Mouse (Mus musculus): ENCODE measurements around the gene Sema3c. TPM values are rescaled to one million over a fixed set of nuclear protein-coding genes. Genes with fewer than 3 reads are reported as not detected.
A peak's percentile ranks its signal among the peaks of the same experiment; 100 is the strongest.
"Not testable (repeated sequence)": the region's sequence is repeated elsewhere in the genome, so short reads cannot be mapped to it uniquely, and the experiment has no call there.

Sema3c gene
- polyA plus RNA-seq (2014; fragmentation: Nextera tagmentation; extraction: Ambion mirVana): 30.3 and 33.7 TPM in 2 replicates

- no peaks in the 10 kb centered on the region for H3K36me3 ChIP-seq (ENCODE audit: control insufficient read depth, insufficient read depth, low read length)
- 1% methylated on average over 16 of the region's 16 CpGs for whole genome bisulfite sequencing (ENCODE audit: insufficient replicate concordance)
- H3K27ac ChIP-seq (ENCODE audit: low read depth, low read length): peak within 1 kb of the TSS; percentile 69
- H3K9me3 ChIP-seq (replicated peaks; ENCODE audit: control insufficient read depth, low read length): no peaks in the 10 kb centered on the region
- H3K4me2 ChIP-seq: peak within 1 kb of the TSS; percentile 82
- H3K27me3 ChIP-seq (ENCODE audit: control insufficient read depth, insufficient read depth, low read length): no peaks in the 10 kb centered on the region
- H3K9ac ChIP-seq (ENCODE audit: low read depth, low read length): peak within 1 kb of the TSS; percentile 66
- 0 out of 2 replicates have a peak, but pooled peaks have one; percentile 3 for ATAC-seq (replicated peaks; ENCODE audit: insufficient number of reproducible peaks, low FRiP score, low TSS enrichment)
- peak within 1 kb of the TSS; percentile 55 for H3K4me3 ChIP-seq (ENCODE audit: low read depth, low read length)
- no peaks in the 10 kb centered on the region for H3K4me1 ChIP-seq (ENCODE audit: control insufficient read depth, insufficient read depth, low read length)
These were observed at the start of gene Sema3c for GRCm38 (mm10) chr5:17573694-17574380. Gene Sema3c, plus strand, starts transcription at chr5:17574281.

DNA sequence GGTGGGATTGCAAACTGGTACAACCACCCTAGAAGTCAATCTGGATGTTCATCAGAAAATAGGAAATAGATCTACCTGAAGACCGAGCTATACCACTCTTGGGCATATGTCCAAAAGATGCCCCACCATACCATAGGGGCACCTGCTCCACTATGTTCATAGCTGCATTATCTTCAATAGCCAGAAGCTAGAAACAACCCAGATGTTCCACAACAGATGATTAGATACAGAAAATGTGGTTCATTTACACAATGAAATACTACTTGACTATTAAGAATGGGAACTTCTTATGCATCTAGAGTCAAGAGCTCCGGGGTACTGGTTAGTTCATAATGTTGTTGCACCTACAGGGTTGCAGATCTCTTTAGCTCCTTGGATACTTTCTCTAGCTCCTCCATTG lies 42.9 kb upstream of the Sema3c start:
- not testable (repeated sequence) for H3K9ac ChIP-seq (ENCODE audit: low read depth, low read length); H3K4me1 ChIP-seq (ENCODE audit: control insufficient read depth, insufficient read depth, low read length); H3K36me3 ChIP-seq (ENCODE audit: control insufficient read depth, insufficient read depth, low read length); H3K27ac ChIP-seq (ENCODE audit: low read depth, low read length); H3K27me3 ChIP-seq (ENCODE audit: control insufficient read depth, insufficient read depth, low read length); ATAC-seq (replicated peaks; ENCODE audit: insufficient number of reproducible peaks, low FRiP score, low TSS enrichment); H3K4me2 ChIP-seq; H3K4me3 ChIP-seq (ENCODE audit: low read depth, low read length); H3K9me3 ChIP-seq (replicated peaks; ENCODE audit: control insufficient read depth, low read length)
- WGBS (ENCODE audit: insufficient replicate concordance): 82% methylated on average over 2 of the region's 2 CpGs

DNA sequence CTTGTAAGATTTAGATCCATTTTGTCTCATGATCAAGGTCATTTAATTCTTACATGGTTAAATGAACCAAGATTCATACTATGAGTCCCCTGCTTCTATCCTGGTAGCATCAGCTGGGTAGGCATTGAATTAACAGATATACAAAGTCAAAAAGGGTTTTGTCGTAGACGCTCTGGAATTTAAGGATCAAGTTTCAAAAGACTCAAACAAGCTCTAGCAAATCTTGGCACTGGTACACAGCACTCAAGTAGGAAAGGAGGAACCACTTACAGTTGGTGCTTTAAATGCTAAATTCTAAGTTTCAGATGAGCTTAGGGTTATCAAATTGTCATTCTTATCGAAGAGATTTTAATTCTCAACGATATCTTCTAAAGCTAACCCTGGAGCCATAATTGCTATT lies 30.9 kb upstream of the Sema3c start:
- Histone ChIP-seq H3K9ac (ENCODE audit: low read depth, low read length) (no peak overlapping the region), H3K27ac (ENCODE audit: low read depth, low read length) (no peak overlapping the region), H3K4me1 (ENCODE audit: control insufficient read depth, insufficient read depth, low read length) (no peaks in the 10 kb centered on the region), H3K9me3 (replicated peaks; ENCODE audit: control insufficient read depth, low read length) (no peaks in the 10 kb centered on the region), H3K4me3 (ENCODE audit: low read depth, low read length) (no peak overlapping the region), H3K4me2 (no peak overlapping the region), H3K36me3 (ENCODE audit: control insufficient read depth, insufficient read depth, low read length) (no peaks in the 10 kb centered on the region), H3K27me3 (ENCODE audit: control insufficient read depth, insufficient read depth, low read length) (no peaks in the 10 kb centered on the region)
- no peak for ATAC-seq (replicated peaks; ENCODE audit: insufficient number of reproducible peaks, low FRiP score, low TSS enrichment)
- 73% methylated on average over 4 of the region's 4 CpGs for WGBS (ENCODE audit: insufficient replicate concordance)

DNA sequence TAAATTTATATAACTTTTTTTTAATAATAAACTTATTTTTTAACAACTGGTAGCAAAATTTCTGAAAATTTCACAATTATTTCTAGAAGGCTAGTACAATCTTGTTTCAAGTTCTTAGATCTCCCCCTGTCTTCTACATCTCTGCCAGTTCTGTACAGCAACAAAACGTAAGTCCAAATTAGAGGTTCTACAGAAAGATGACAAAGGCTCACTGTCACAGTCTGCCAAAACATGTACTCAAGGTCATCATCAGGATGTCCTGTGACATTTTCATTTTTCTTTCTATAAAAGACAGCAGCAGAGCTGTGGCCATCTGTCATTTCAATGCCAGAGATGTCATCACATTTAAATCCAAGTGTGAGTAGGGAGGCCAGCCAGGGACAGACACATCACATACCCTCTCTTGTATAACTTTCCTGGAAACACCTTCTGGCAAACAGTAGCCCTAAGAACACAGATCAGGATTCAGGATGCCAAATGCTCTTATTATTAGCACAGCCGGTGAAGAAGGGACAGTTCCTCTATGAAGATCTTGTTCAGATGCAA lies 29.1 kb upstream of the Sema3c start:
- no peak overlapping the region for H3K4me3 ChIP-seq (ENCODE audit: low read depth, low read length)
- H3K4me1 ChIP-seq (ENCODE audit: control insufficient read depth, insufficient read depth, low read length): no peaks in the 10 kb centered on the region
- H3K9me3 ChIP-seq (replicated peaks; ENCODE audit: control insufficient read depth, low read length): no peaks in the 10 kb centered on the region
- H3K9ac ChIP-seq (ENCODE audit: low read depth, low read length): no peak overlapping the region
- H3K4me2 ChIP-seq: no peak overlapping the region
- H3K27me3 ChIP-seq (ENCODE audit: control insufficient read depth, insufficient read depth, low read length): no peaks in the 10 kb centered on the region
- WGBS (ENCODE audit: insufficient replicate concordance): 83% methylated on average over 2 of the region's 2 CpGs
- no peak for ATAC-seq (replicated peaks; ENCODE audit: insufficient number of reproducible peaks, low FRiP score, low TSS enrichment)
- no peak overlapping the region for H3K27ac ChIP-seq (ENCODE audit: low read depth, low read length)
- H3K36me3 ChIP-seq (ENCODE audit: control insufficient read depth, insufficient read depth, low read length): no peaks in the 10 kb centered on the region

GRCm38 (mm10) chr5:17551693-17552092 lies 22.4 kb upstream of the Sema3c start:
- H3K27ac ChIP-seq (ENCODE audit: low read depth, low read length): no peak overlapping the region
- no peak overlapping the region for H3K9ac ChIP-seq (ENCODE audit: low read depth, low read length)
- no peak for ATAC-seq (replicated peaks; ENCODE audit: insufficient number of reproducible peaks, low FRiP score, low TSS enrichment)
- peaks cover 6% of the 10 kb centered on the region; the same call in 1 of the 2 replicates for H3K4me1 ChIP-seq (ENCODE audit: control insufficient read depth, insufficient read depth, low read length)
- no peaks in the 10 kb centered on the region for H3K36me3 ChIP-seq (ENCODE audit: control insufficient read depth, insufficient read depth, low read length)
- no peaks in the 10 kb centered on the region for H3K9me3 ChIP-seq (replicated peaks; ENCODE audit: control insufficient read depth, low read length)
- WGBS (ENCODE audit: insufficient replicate concordance): 43% methylated on average over 3 of the region's 3 CpGs
- H3K4me3 ChIP-seq (ENCODE audit: low read depth, low read length): no peak overlapping the region
- no peaks in the 10 kb centered on the region for H3K27me3 ChIP-seq (ENCODE audit: control insufficient read depth, insufficient read depth, low read length)
- H3K4me2 ChIP-seq: no peak overlapping the region

- Histone ChIP-seq H3K9ac (ENCODE audit: low read depth, low read length) (no peak overlapping the region), H3K9me3 (replicated peaks; ENCODE audit: control insufficient read depth, low read length) (no peaks in the 10 kb centered on the region), H3K36me3 (ENCODE audit: control insufficient read depth, insufficient read depth, low read length) (no peaks in the 10 kb centered on the region), H3K4me1 (ENCODE audit: control insufficient read depth, insufficient read depth, low read length) (peaks cover 6% of the 10 kb centered on the region; the same call in 1 of the 2 replicates), H3K27ac (ENCODE audit: low read depth, low read length) (no peak overlapping the region), H3K4me2 (no peak overlapping the region), H3K4me3 (ENCODE audit: low read depth, low read length) (no peak overlapping the region), H3K27me3 (ENCODE audit: control insufficient read depth, insufficient read depth, low read length) (no peaks in the 10 kb centered on the region)
- no peak; the same call in 1 of the 2 replicates for ATAC-seq (replicated peaks; ENCODE audit: insufficient number of reproducible peaks, low FRiP score, low TSS enrichment)
- WGBS (ENCODE audit: insufficient replicate concordance): 31% methylated on average over 7 of the region's 7 CpGs
These were observed 18.0 kb upstream of the Sema3c start for GRCm38 (mm10) chr5:17556073-17556473.

DNA sequence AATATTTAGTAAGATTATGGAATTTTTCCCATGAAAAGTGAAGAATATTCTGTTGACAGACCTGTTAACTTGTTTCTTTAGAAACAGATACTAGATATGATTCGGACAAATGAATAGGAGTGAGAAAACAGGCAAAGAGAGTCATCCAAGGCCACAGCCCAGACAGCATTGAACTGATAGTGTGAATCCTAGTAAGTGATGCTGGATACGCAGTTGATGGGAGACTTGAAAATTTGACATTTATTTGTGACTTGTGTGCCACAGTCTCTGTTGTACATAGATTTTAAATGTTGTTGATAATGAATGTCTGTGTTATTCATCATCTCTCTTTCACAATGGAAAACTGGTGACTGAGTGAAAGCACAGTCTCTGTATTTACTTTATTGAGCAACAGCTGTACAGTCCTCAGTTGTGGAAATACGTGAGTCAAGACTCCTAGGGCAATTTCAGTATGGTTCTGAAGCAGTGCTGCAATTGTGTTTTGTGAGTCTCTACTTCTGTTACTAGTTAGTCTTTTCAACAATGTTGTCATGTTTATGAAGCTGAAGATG lies 17.3 kb upstream of the Sema3c start:
- peaks cover 6% of the 10 kb centered on the region; the same call in 1 of the 2 replicates for H3K4me1 ChIP-seq (ENCODE audit: control insufficient read depth, insufficient read depth, low read length)
- no peak overlapping the region for H3K9ac ChIP-seq (ENCODE audit: low read depth, low read length)
- H3K27ac ChIP-seq (ENCODE audit: low read depth, low read length): no peak overlapping the region
- WGBS (ENCODE audit: insufficient replicate concordance): 77% methylated on average over 3 of the region's 3 CpGs
- no peaks in the 10 kb centered on the region for H3K36me3 ChIP-seq (ENCODE audit: control insufficient read depth, insufficient read depth, low read length)
- H3K4me3 ChIP-seq (ENCODE audit: low read depth, low read length): no peak overlapping the region
- no peak overlapping the region for H3K4me2 ChIP-seq
- H3K9me3 ChIP-seq (replicated peaks; ENCODE audit: control insufficient read depth, low read length): no peaks in the 10 kb centered on the region
- no peak for ATAC-seq (replicated peaks; ENCODE audit: insufficient number of reproducible peaks, low FRiP score, low TSS enrichment)
- no peaks in the 10 kb centered on the region for H3K27me3 ChIP-seq (ENCODE audit: control insufficient read depth, insufficient read depth, low read length)

GRCm38 (mm10) chr5:17571571-17571970 lies 2.5 kb upstream of the Sema3c start:
- no peak for ATAC-seq (replicated peaks; ENCODE audit: insufficient number of reproducible peaks, low FRiP score, low TSS enrichment)
- no peaks in the 10 kb centered on the region for H3K4me1 ChIP-seq (ENCODE audit: control insufficient read depth, insufficient read depth, low read length)
- H3K4me2 ChIP-seq: no peak overlapping the region
- no peak overlapping the region for H3K4me3 ChIP-seq (ENCODE audit: low read depth, low read length)
- WGBS (ENCODE audit: insufficient replicate concordance): 81% methylated on average over 6 of the region's 6 CpGs
- H3K9me3 ChIP-seq (replicated peaks; ENCODE audit: control insufficient read depth, low read length): no peaks in the 10 kb centered on the region
- no peaks in the 10 kb centered on the region for H3K36me3 ChIP-seq (ENCODE audit: control insufficient read depth, insufficient read depth, low read length)
- no peak overlapping the region for H3K9ac ChIP-seq (ENCODE audit: low read depth, low read length)
- no peak overlapping the region for H3K27ac ChIP-seq (ENCODE audit: low read depth, low read length)
- no peaks in the 10 kb centered on the region for H3K27me3 ChIP-seq (ENCODE audit: control insufficient read depth, insufficient read depth, low read length)
